Mouse (Mus musculus) heart, embryonic 12.5 days (tissue): ENCODE measurements around the gene Arpc5. TPM values are rescaled to one million over a fixed set of nuclear protein-coding genes. Genes with fewer than 3 reads are reported as not detected.
"Not testable (repeated sequence)": the region's sequence is repeated elsewhere in the genome, so short reads cannot be mapped to it uniquely, and the experiment has no call there.

Experiments
- ATAC-seq: fragments of 200-750 bp; cut with Nextera tagmentation; 2 replicates; pipeline ENCODE4 v1.8.0; 2017; ENCODE audit warnings: moderate TSS enrichment, moderate library complexity; ENCODE audit not compliant: insufficient number of reproducible peaks, low FRiP score
- H3K27ac ChIP-seq: fragments of 300-500 bp; sonication (generic); 2 replicates; pipeline ENCODE4 v1.5.1; 2016; ENCODE audit warnings: mild to moderate bottlenecking, moderate library complexity; ENCODE audit not compliant: poor library complexity, severe bottlenecking
- H3K27me3 ChIP-seq: fragments of 300-500 bp; sonication (generic); replicated peaks from 2 replicates; pipeline ENCODE4 v1.6.1; 2016; ENCODE audit warnings: mild to moderate bottlenecking, moderate library complexity
- H3K36me3 ChIP-seq: fragments of 300-500 bp; sonication (generic); 2 replicates; pipeline ENCODE4 v1.6.1; 2016; ENCODE audit warnings: mild to moderate bottlenecking, moderate library complexity
- H3K4me1 ChIP-seq: fragments of 300-500 bp; sonication (generic); replicated peaks from 2 replicates; pipeline ENCODE4 v1.6.1; 2016; ENCODE audit warnings: mild to moderate bottlenecking
- H3K4me2 ChIP-seq: fragments of 300-500 bp; sonication (generic); 2 replicates; pipeline ENCODE4 v1.6.1; 2016; ENCODE audit warnings: mild to moderate bottlenecking, moderate library complexity
- H3K4me3 ChIP-seq: fragments of 300-500 bp; sonication (generic); 2 replicates; pipeline ENCODE4 v1.5.1; 2016; ENCODE audit warnings: mild to moderate bottlenecking
- H3K9ac ChIP-seq: fragments of 300-500 bp; sonication (generic); 2 replicates; pipeline ENCODE4 v1.6.1; 2016; ENCODE audit warnings: mild to moderate bottlenecking, moderate library complexity
- H3K9me3 ChIP-seq: fragments of 300-500 bp; sonication (generic); replicated peaks from 2 replicates; pipeline ENCODE4 v1.6.1; 2016; ENCODE audit warnings: mild to moderate bottlenecking, moderate library complexity
- WGBS: fragments of 180-500 bp; shearing (Covaris S2); methylation state at CpG from one replicate; pipeline ENCODE4 v1.1.7; 2016; 5-methylcytosine and 5-hydroxymethylcytosine counted together
- polyA plus RNA-seq: library from polyadenylated mRNA; unstranded; fragments of >200 nt; fragmentation: Nextera tagmentation; extraction: Ambion mirVana; gene quantifications from 2 replicates; pipeline ENCODE4 v1.2.1, GENCODE M21; 2016

Arpc5 gene
- polyA plus RNA-seq, 1 experiment from 2014 or later, result 245 TPM

DNA sequence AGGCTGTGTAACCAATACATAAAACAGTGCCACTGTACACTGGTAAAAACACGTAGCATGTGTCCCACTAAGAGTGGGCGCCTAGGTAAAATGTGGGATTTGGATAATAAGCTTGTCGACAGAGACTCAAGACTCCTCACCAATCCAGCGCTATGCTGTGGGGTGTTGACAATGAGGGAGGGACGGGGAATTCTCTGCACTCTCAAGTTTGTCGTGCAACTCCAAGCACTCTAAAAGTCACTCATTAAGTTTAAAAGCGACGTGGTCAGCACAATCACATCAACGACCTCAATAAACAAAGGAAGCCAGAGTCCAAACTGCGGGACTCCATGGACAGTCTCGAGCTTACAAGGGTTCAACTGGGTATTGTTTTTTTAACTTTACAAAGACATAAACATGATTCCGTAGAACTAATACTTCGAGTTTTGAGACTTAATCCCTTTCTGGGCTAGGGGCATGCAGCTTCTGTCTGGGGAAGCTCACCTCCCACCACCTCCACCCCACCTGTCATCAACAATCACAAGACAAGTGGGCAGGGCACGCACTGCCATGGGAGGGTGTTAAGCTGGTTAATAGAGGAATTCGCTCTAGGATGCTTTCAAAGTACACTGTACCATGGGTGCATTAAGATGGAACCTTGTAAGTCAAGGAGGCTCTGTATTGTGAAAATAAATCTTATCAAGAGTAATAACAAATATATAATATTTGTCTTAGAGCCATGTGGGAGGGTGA lies 23.1 kb upstream of the Arpc5 start:
- peaks cover 16% of the 10 kb centered on the region for H3K4me1 ChIP-seq
- no peak overlapping the region for H3K9ac ChIP-seq
- WGBS, result 37% methylated on average over 15 of the region's 15 CpGs
- no peaks in the 10 kb centered on the region for H3K9me3 ChIP-seq
- H3K27ac ChIP-seq, result peak overlapping the region; percentile 43; the same call in 1 of the 2 replicates
- H3K27me3 ChIP-seq, result no peaks in the 10 kb centered on the region
- H3K4me2 ChIP-seq, result peak overlapping the region; percentile 16; the same call in 1 of the 2 replicates
- ATAC-seq, result no peak
- H3K36me3 ChIP-seq, result no peaks in the 10 kb centered on the region
- no peak overlapping the region for H3K4me3 ChIP-seq

- Histone ChIP-seq H3K4me1 (peaks cover 16% of the 10 kb centered on the region), H3K27me3 (no peaks in the 10 kb centered on the region), H3K27ac (no peak overlapping the region), H3K4me2 (no peak overlapping the region), H3K9me3 (no peaks in the 10 kb centered on the region), H3K9ac (no peak overlapping the region), H3K4me3 (no peak overlapping the region), H3K36me3 (no peaks in the 10 kb centered on the region)
- 6% methylated on average over 5 of the region's 5 CpGs for WGBS
- ATAC-seq, result peak; percentile 15; the same call in 1 of the 2 replicates
Observed at GRCm38 (mm10) chr1:152746426-152746825, 19.9 kb upstream of the Arpc5 start.

- no peaks in the 10 kb centered on the region for H3K36me3 ChIP-seq
- no peak overlapping the region for H3K27ac ChIP-seq
- H3K4me3 ChIP-seq, result no peak overlapping the region
- no peak for ATAC-seq
- 65% methylated on average over 9 of the region's 9 CpGs for WGBS
- peaks cover 8% of the 10 kb centered on the region for H3K4me1 ChIP-seq
- H3K9me3 ChIP-seq, result no peaks in the 10 kb centered on the region
- H3K9ac ChIP-seq, result no peak overlapping the region
- no peaks in the 10 kb centered on the region for H3K27me3 ChIP-seq
- no peak overlapping the region for H3K4me2 ChIP-seq
Observed at GRCm38 (mm10) chr1:152749276-152749675, 17.1 kb upstream of the Arpc5 start.

DNA sequence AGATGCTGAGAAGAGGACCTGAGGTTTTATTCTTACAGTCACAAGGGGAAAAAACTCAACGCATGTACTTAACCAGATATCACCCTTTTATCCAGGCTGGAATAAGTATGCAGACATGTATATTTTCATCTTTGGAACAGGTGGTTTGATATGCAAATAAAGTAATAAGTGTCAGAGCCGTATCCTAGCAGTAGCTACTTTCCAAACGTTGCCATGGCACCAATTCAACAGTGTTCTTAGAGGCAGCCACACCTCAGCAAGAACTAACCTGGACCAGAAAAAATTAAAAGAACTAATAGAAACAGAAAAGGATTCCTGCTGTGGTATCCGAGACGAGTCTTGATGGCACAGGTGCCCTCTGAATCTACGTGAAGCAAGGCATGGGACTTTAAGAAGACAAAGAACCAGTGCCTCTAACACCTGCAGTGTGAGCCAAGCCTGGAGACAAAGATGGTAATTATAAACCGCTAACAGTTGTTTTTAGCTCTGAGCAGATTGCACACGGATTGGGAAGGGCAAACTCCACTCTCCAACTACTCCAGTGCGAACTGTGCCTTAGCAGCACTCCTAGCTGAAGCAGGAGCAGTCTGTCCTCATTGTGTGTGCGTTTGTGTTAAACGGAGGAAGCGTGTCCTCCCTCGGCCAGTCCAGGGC lies 15.9 kb upstream of the Arpc5 start, which contains the start of gene Apobec4:
Gene Apobec4 (plus strand): TSS at position 240 of the 654 bp plus-strand sequence.
- no peak within 1 kb of the TSS for H3K27ac ChIP-seq
- WGBS, result 70% methylated on average over 13 of the region's 13 CpGs

GRCm38 (mm10) chr1:152761791-152762190 lies 4.6 kb upstream of the Arpc5 start:
- H3K9ac ChIP-seq, result no peak overlapping the region
- peaks cover 4% of the 10 kb centered on the region for H3K4me1 ChIP-seq
- no peak overlapping the region for H3K4me3 ChIP-seq
- ATAC-seq, result no peak
- H3K9me3 ChIP-seq, result no peaks in the 10 kb centered on the region
- H3K27ac ChIP-seq, result no peak overlapping the region
- H3K36me3 ChIP-seq, result no peaks in the 10 kb centered on the region
- 73% methylated on average over 2 of the region's 2 CpGs for WGBS
- peaks cover 11% of the 10 kb centered on the region; the same call in 1 of the 2 replicates for H3K27me3 ChIP-seq
- no peak overlapping the region for H3K4me2 ChIP-seq

More for the DNA sequence above, 15.9 kb upstream of the Arpc5 start, which contains the start of gene Apobec4:
- H3K4me1 ChIP-seq, result peaks cover 8% of the 10 kb centered on the region
- ATAC-seq, result no peak
- no peaks in the 10 kb centered on the region for H3K27me3 ChIP-seq
- no peak within 1 kb of the TSS for H3K4me2 ChIP-seq
- H3K9me3 ChIP-seq, result no peaks in the 10 kb centered on the region
- no peaks in the 10 kb centered on the region for H3K36me3 ChIP-seq
- no peak within 1 kb of the TSS for H3K9ac ChIP-seq
- H3K4me3 ChIP-seq, result no peak within 1 kb of the TSS

DNA sequence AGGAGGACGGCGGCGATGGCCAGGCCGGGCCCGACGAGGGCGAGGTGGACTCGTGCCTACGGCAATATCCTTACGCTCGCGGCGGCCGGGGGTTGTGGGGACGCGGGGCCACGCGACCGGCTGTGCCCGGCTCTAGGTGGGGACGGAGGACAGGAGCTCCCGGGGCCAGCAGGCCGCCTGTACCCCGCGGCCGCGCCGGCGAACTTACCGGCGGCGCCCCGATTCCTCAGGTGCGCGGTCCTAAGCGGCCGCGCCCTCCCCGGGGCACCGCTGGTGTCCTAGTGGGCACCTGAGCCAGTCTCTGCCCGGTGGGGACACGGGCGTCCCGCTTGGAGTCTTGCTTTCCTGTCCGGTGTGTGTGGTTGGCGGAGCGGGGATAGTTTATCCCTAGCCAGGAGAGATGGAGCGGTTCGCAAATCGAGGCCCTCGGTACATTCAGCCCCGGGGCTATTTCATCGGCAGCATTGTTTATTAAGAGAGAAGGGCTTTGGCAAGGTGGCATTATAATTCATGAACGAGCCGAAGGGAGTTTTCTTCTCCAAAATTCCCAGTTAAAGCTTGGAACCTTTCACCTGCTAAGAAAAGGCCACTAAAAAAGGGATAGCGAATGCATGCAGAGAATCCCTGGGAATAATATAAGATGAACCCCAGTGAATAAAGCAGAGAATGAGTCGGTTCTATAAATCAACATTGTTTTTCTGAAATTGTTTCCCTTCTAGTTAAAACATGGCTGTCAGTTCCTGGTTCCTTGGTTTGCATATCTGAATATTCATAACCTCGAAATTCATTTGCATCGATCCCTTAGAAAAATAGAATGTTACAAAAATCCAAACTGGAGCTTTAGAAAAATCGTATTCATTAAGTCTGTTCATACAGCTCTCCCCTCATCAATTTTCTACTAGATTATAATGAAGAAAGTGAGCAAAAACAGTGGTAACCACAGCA lies 734 bp downstream of the Arpc5 start:
- peak overlapping the region; percentile 93 for H3K27ac ChIP-seq
- ATAC-seq, result peak; percentile 68
- no peaks in the 10 kb centered on the region for H3K9me3 ChIP-seq
- peaks cover 7% of the 10 kb centered on the region for H3K4me1 ChIP-seq
- under 1% methylated on average over 57 of the region's 60 CpGs for WGBS
- H3K4me3 ChIP-seq, result peak overlapping the region; percentile 99
- H3K4me2 ChIP-seq, result peak overlapping the region; percentile 99
- H3K9ac ChIP-seq, result peak overlapping the region; percentile 97
- H3K36me3 ChIP-seq, result peaks cover 25% of the 10 kb centered on the region
- peaks cover 11% of the 10 kb centered on the region; the same call in 1 of the 2 replicates for H3K27me3 ChIP-seq

GRCm38 (mm10) chr1:152767749-152768488 lies 1.6 kb downstream of the Arpc5 start:
- ATAC-seq, result peak; percentile 34; the same call in 1 of the 2 replicates
- Histone ChIP-seq H3K4me2 (peak overlapping the region; percentile 46), H3K9ac (no peak overlapping the region), H3K27me3 (peaks cover 11% of the 10 kb centered on the region; the same call in 1 of the 2 replicates), H3K4me1 (peaks cover 7% of the 10 kb centered on the region), H3K27ac (no peak overlapping the region), H3K9me3 (no peaks in the 10 kb centered on the region), H3K36me3 (peaks cover 33% of the 10 kb centered on the region), H3K4me3 (no peak overlapping the region)
- WGBS, result 8% methylated on average over 5 of the region's 5 CpGs

GRCm38 (mm10) chr1:152771016-152771415 lies 4.7 kb downstream of the Arpc5 start:
- no peak overlapping the region for H3K27ac ChIP-seq
- 88% methylated on average over 9 of the region's 9 CpGs for WGBS
- H3K4me2 ChIP-seq, result no peak overlapping the region
- H3K9ac ChIP-seq, result no peak overlapping the region
- no peaks in the 10 kb centered on the region for H3K27me3 ChIP-seq
- peaks cover 61% of the 10 kb centered on the region for H3K36me3 ChIP-seq
- H3K4me3 ChIP-seq, result no peak overlapping the region
- 0 out of 2 replicates have a peak, but pooled peaks cover 3% of the 10 kb centered on the region for H3K4me1 ChIP-seq
- no peak for ATAC-seq
- H3K9me3 ChIP-seq, result no peaks in the 10 kb centered on the region

DNA sequence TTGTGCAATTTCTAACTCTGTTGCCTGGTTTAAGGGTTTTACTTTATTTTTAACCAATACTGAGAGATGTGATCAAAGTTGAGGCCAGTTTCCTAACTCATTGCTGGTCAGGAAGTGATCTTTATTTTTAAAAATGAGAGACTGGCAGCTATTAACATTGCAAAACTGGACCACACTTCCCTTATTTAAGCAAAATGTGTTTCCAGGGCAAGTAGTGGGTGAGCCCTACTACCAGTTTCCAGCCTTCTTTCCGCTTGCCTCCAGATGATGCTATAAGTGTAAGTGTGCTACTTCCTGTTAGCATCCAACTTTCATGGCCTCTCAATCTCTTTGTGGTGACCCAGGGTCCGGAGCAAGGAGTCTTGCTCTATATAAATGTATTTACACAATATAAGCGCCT lies 8.3 kb downstream of the Arpc5 start:
- H3K27ac ChIP-seq, H3K4me2 ChIP-seq, ATAC-seq, H3K27me3 ChIP-seq, H3K4me1 ChIP-seq, H3K9ac ChIP-seq, H3K9me3 ChIP-seq, H3K4me3 ChIP-seq: not testable (repeated sequence)
- 90% methylated on average over 3 of the region's 3 CpGs for WGBS
- peaks cover 65% of the 10 kb centered on the region for H3K36me3 ChIP-seq

- H3K4me2 ChIP-seq, result peak overlapping the region; percentile 23
- H3K36me3 ChIP-seq, result peaks cover 26% of the 10 kb centered on the region
- H3K9me3 ChIP-seq, result no peaks in the 10 kb centered on the region
- H3K4me1 ChIP-seq, result peaks cover 6% of the 10 kb centered on the region; the same call in 1 of the 2 replicates
- peak; percentile 74; the same call in 1 of the 2 replicates for ATAC-seq
- H3K27ac ChIP-seq, result no peak overlapping the region
- WGBS, result 23% methylated on average over 10 of the region's 10 CpGs
- no peaks in the 10 kb centered on the region for H3K27me3 ChIP-seq
- no peak overlapping the region for H3K9ac ChIP-seq
- H3K4me3 ChIP-seq, result no peak overlapping the region
Observed at GRCm38 (mm10) chr1:152779071-152779737, 12.9 kb downstream of the Arpc5 start.
